Mouse (Mus musculus): ENCODE data around the gene Stac2. TPM values are rescaled to one million over a fixed set of nuclear protein-coding genes. Genes with fewer than 3 reads are reported as not detected.

Stac2 gene
- polyA plus RNA-seq, 1 experiment from 2014 or later = 5.2 TPM

DNA sequence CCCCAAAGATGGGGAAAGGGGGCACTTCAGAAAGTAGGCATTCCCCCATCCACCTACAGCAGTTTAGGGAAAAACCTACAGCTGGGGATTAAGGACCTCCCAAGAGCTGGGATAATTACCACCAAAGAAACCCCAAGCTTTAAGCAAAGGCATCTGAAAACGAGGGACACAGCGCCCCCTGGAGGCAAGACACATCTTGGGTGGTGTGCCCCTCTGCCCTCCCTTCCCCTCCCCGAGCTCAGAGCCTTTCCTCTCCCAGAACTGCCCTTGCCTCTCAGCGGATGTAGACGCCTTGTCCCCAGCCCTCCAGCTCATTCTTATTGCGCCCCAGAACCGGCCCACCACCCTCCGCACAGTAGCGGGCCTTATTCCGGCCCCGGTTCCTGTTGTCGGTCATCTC lies 50.6 kb downstream of the Stac2 start:
- Histone ChIP-seq H3K9ac (no peak overlapping the region), H3K36me3 (peaks cover 52% of the 10 kb centered on the region), H3K4me1 (replicated peaks) (peaks cover 41% of the 10 kb centered on the region), H3K27ac (no peak overlapping the region), H3K4me2 (no peak overlapping the region), H3K27me3 (peaks cover 13% of the 10 kb centered on the region), H3K9me3 (no peaks in the 10 kb centered on the region), H3K4me3 (no peak overlapping the region)
- ATAC-seq (ENCODE audit: low FRiP score) = no peak
- WGBS = 17% methylated on average over 12 of the region's 12 CpGs

DNA sequence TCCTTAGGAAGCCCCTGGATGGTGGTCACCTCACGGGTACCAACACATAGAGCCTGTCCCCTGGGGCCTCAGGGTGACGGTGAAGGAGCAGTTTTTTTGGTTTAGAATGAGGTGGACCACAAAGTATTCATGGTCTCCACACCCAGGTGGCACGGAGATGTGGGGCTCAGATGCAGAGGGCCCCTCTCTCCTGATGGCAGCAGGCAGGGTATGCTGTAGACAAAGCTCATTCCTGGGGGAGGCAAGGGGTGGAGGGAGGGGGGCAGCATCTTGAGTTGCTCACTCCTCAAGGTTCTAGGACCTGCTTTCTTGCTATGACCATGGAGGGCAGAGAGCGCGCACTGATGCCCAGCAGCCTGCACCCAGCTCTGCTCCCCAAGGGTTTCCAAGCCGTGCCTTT lies 51.3 kb downstream of the Stac2 start:
- WGBS = 66% methylated on average over 6 of the region's 6 CpGs
- no peak overlapping the region; the same call in 1 of the 2 replicates for H3K9ac ChIP-seq
- no peak overlapping the region for H3K4me3 ChIP-seq
- no peak overlapping the region for H3K4me2 ChIP-seq
- ATAC-seq (ENCODE audit: low FRiP score) = no peak
- H3K4me1 ChIP-seq (replicated peaks) = peaks cover 41% of the 10 kb centered on the region
- H3K27me3 ChIP-seq = peaks cover 13% of the 10 kb centered on the region
- H3K9me3 ChIP-seq = no peaks in the 10 kb centered on the region
- peaks cover 46% of the 10 kb centered on the region for H3K36me3 ChIP-seq
- H3K27ac ChIP-seq = no peak overlapping the region

GRCm38 (mm10) chr11:98001351-98001824 lies 51.9 kb downstream of the Stac2 start:
- no peaks in the 10 kb centered on the region for H3K9me3 ChIP-seq
- H3K27ac ChIP-seq = no peak overlapping the region
- peaks cover 17% of the 10 kb centered on the region for H3K27me3 ChIP-seq
- H3K9ac ChIP-seq = peak overlapping the region; percentile 13; the same call in 1 of the 2 replicates
- WGBS = 44% methylated on average over 11 of the region's 11 CpGs
- H3K4me2 ChIP-seq = no peak overlapping the region
- H3K4me1 ChIP-seq (replicated peaks) = peaks cover 41% of the 10 kb centered on the region
- ATAC-seq (ENCODE audit: low FRiP score) = no peak
- no peak overlapping the region for H3K4me3 ChIP-seq
- H3K36me3 ChIP-seq = peaks cover 40% of the 10 kb centered on the region

DNA sequence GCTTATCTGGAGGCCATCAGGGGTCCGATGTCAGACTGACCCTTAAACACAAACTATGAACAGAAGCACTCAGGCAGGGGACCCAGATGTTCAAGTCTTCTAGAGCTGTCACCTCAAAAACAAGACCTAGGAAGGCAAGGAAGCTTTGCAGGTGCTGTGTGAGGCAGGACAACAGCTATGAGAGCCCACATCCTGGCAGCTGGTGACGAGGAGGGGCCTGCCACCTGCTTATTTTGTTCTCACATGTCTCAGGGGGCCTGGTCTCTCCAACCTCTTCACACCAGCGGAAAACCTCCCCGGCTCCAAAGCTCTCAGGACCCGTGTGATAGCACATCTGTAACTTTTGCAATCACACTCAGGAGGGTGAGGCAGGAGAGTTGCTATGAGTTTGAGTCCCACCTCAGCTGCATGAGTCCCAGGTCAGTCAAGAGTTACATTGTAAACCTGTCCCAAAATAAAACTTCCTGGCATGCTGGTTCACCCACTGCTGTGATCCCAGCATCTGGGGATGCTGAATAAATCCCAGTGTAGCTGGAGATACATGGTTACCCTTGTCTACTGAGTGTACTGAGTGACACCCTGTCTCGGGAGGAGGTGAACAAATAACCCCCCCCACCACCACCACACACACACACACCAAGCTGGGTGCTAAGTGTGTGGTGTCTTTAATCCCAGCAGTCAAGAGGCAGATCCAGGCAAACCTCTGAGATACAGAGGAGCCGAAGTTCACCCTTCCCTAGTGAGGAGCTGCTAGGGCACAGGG lies 52.7 kb downstream of the Stac2 start:
- peak overlapping the region; percentile 24; the same call in 1 of the 2 replicates for H3K9ac ChIP-seq

DNA sequence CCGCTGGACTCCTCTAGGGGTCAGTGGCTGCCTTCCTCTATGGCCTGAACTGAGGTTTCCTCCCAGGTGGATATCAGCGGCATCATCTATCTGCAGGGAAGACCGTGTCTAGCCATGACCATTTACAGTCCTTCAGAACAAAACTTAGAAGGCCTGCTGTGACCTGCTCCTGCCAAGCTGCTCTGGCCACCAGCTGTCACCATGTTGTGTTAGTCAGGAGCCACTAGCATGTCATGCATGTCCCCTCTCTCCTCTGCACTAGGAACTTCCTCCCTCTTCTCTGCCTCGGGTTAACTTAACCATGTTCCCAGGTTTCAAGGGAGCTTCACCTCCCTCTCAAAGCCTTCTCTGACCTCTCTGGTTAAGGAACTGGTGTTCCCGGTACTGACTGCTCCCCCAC lies 53.5 kb downstream of the Stac2 start:
- 69% methylated on average over 5 of the region's 5 CpGs for WGBS
- Histone ChIP-seq H3K4me2 (no peak overlapping the region), H3K27me3 (peaks cover 21% of the 10 kb centered on the region), H3K4me3 (no peak overlapping the region), H3K9ac (no peak overlapping the region), H3K27ac (no peak overlapping the region), H3K9me3 (no peaks in the 10 kb centered on the region), H3K4me1 (replicated peaks) (peaks cover 54% of the 10 kb centered on the region), H3K36me3 (peaks cover 25% of the 10 kb centered on the region)
- ATAC-seq (ENCODE audit: low FRiP score) = no peak

More for the DNA sequence above, 52.7 kb downstream of the Stac2 start:
- 50% methylated on average over 7 of the region's 7 CpGs for whole genome bisulfite sequencing
- Histone ChIP-seq H3K4me2 (no peak overlapping the region), H3K4me3 (no peak overlapping the region), H3K27ac (no peak overlapping the region), H3K9me3 (no peaks in the 10 kb centered on the region), H3K4me1 (replicated peaks) (peaks cover 46% of the 10 kb centered on the region), H3K27me3 (peaks cover 19% of the 10 kb centered on the region), H3K36me3 (peaks cover 33% of the 10 kb centered on the region)
- ATAC-seq (ENCODE audit: low FRiP score) = no peak

DNA sequence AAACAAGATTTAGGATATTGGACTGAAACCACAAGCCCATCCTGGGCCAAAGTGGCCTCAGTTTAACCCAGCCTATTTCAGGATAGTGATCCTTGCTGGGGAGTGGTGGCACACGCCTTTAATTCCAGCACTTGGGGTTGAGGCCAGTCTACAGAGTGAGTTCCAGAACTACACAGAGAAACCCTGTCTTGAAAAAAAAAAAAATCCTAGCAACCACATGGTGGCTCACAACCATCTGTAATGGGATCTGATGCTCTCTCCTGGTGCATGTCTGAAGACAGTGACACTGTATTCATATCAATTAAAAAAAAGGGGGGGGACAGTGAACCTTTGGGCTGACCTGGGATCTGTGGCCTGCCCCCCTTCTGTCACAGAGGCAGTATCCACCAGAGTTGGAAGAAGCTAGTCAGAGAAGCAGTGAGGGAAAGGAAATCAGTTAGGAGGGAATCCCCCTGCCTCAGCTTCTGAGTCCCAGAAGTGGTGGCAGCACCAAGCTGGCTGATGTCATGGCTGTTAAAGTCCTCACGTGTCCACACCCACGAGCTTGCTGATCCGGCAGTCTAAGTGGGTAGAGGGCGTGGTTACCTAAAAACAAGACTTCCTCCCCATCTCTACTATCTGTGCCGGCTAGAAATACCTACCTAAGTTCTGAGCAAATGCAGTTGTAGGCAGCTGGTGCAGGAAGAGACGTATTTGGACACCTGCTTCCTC lies 54.2 kb downstream of the Stac2 start:
- H3K27me3 ChIP-seq = peaks cover 27% of the 10 kb centered on the region
- peaks cover 18% of the 10 kb centered on the region for H3K36me3 ChIP-seq
- H3K9me3 ChIP-seq = no peaks in the 10 kb centered on the region
- no peak for ATAC-seq (ENCODE audit: low FRiP score)
- no peak overlapping the region for H3K27ac ChIP-seq
- no peak overlapping the region for H3K4me3 ChIP-seq
- no peak overlapping the region for H3K4me2 ChIP-seq
- 77% methylated on average over 7 of the region's 7 CpGs for WGBS
- no peak overlapping the region for H3K9ac ChIP-seq
- peaks cover 56% of the 10 kb centered on the region for H3K4me1 ChIP-seq (replicated peaks)

GRCm38 (mm10) chr11:97998074-97998793 lies 55.0 kb downstream of the Stac2 start:
- Histone ChIP-seq H3K9ac (no peak overlapping the region), H3K4me3 (no peak overlapping the region), H3K9me3 (no peaks in the 10 kb centered on the region), H3K27ac (no peak overlapping the region), H3K4me2 (no peak overlapping the region), H3K4me1 (replicated peaks) (peaks cover 48% of the 10 kb centered on the region), H3K27me3 (peaks cover 27% of the 10 kb centered on the region), H3K36me3 (peaks cover 11% of the 10 kb centered on the region)
- WGBS = 84% methylated on average over 10 of the region's 11 CpGs
- ATAC-seq (ENCODE audit: low FRiP score) = no peak

- 81% methylated on average over 8 of the region's 8 CpGs for WGBS
Measured at GRCm38 (mm10) chr11:97997387-97997960, 55.8 kb downstream of the Stac2 start.

GRCm38 (mm10) chr11:97996691-97997090 lies 56.6 kb downstream of the Stac2 start:
- Histone ChIP-seq H3K4me2 (no peak overlapping the region), H3K9me3 (no peaks in the 10 kb centered on the region), H3K36me3 (no peaks in the 10 kb centered on the region), H3K27me3 (peaks cover 27% of the 10 kb centered on the region), H3K4me1 (replicated peaks) (peaks cover 34% of the 10 kb centered on the region), H3K27ac (no peak overlapping the region), H3K4me3 (no peak overlapping the region), H3K9ac (no peak overlapping the region)
- WGBS = 78% methylated on average over 1 of the region's 1 CpGs
- ATAC-seq (ENCODE audit: low FRiP score) = no peak

More at GRCm38 (mm10) chr11:97997387-97997960, 55.8 kb downstream of the Stac2 start:
- ATAC-seq (ENCODE audit: low FRiP score) = no peak
- Histone ChIP-seq H3K9me3 (no peaks in the 10 kb centered on the region), H3K4me1 (replicated peaks) (peaks cover 40% of the 10 kb centered on the region), H3K36me3 (peaks cover 4% of the 10 kb centered on the region; the same call in 1 of the 2 replicates), H3K9ac (no peak overlapping the region), H3K4me3 (no peak overlapping the region), H3K27me3 (peaks cover 27% of the 10 kb centered on the region), H3K4me2 (no peak overlapping the region), H3K27ac (no peak overlapping the region)

GRCm38 (mm10) chr11:97995564-97996288 lies 57.5 kb downstream of the Stac2 start, which contains the start of gene Arl5c:
Arl5c (minus strand) TSS chr11:97996181.
- H3K36me3 ChIP-seq = no peaks in the 10 kb centered on the region
- H3K9me3 ChIP-seq = no peaks in the 10 kb centered on the region
- no peak within 1 kb of the TSS for H3K27ac ChIP-seq
- H3K27me3 ChIP-seq = peaks cover 23% of the 10 kb centered on the region
- peak; percentile 30; the same call in 1 of the 2 replicates for ATAC-seq (ENCODE audit: low FRiP score)
- peaks cover 27% of the 10 kb centered on the region for H3K4me1 ChIP-seq (replicated peaks)
- H3K4me3 ChIP-seq = peak within 1 kb of the TSS; percentile 37
- peak within 1 kb of the TSS; percentile 39 for H3K9ac ChIP-seq
- WGBS = 2% methylated on average over 25 of the region's 26 CpGs
- peak within 1 kb of the TSS; percentile 60 for H3K4me2 ChIP-seq

- Histone ChIP-seq H3K36me3 (no peaks in the 10 kb centered on the region), H3K27me3 (peaks cover 28% of the 10 kb centered on the region), H3K9me3 (no peaks in the 10 kb centered on the region), H3K4me2 (peak overlapping the region; percentile 60), H3K4me3 (peak overlapping the region; percentile 37), H3K4me1 (replicated peaks) (peaks cover 29% of the 10 kb centered on the region), H3K27ac (no peak overlapping the region), H3K9ac (peak overlapping the region; percentile 39)
- 9% methylated on average over 13 of the region's 13 CpGs for WGBS
- peak; percentile 63 for ATAC-seq (ENCODE audit: low FRiP score)
Measured at GRCm38 (mm10) chr11:97994539-97995100, 58.6 kb downstream of the Stac2 start.

Data from hindbrain, embryonic 13.5 days (tissue).